Mouse (Mus musculus) forebrain, embryonic 16.5 days (tissue): ENCODE results near the gene Nrl. TPM values are rescaled to one million over a fixed set of nuclear protein-coding genes. Genes with fewer than 3 reads are reported as not detected.

Experiments used
- ATAC-seq: fragments of 200-750 bp; cut with Nextera tagmentation; 2 replicates; pipeline ENCODE4 v1.8.0; 2017; ENCODE audit warnings: mild to moderate bottlenecking, moderate library complexity
- H3K27ac ChIP-seq: fragments of 300-500 bp; sonication (generic); 2 replicates; pipeline ENCODE4 v1.5.1; 2014; ENCODE audit warnings: low read length, control low read depth
- H3K27me3 ChIP-seq: fragments of 300-500 bp; sonication (generic); replicated peaks from 2 replicates; pipeline ENCODE4 v1.6.1; 2014; ENCODE audit warnings: low read length; ENCODE audit not compliant: control insufficient read depth, insufficient read depth
- H3K36me3 ChIP-seq: fragments of 300-500 bp; sonication (generic); 2 replicates; pipeline ENCODE4 v1.6.1; 2014; ENCODE audit not compliant: control insufficient read depth, insufficient read depth
- H3K4me1 ChIP-seq: fragments of 300-500 bp; sonication (generic); replicated peaks from 2 replicates; pipeline ENCODE4 v1.6.1; 2014; ENCODE audit warnings: low read length; ENCODE audit not compliant: control insufficient read depth, insufficient read depth
- H3K4me2 ChIP-seq: fragments of 300-500 bp; sonication (generic); 2 replicates; pipeline ENCODE4 v1.6.1; 2014; ENCODE audit warnings: mild to moderate bottlenecking, low read length, control low read depth
- H3K4me3 ChIP-seq: fragments of 300-500 bp; sonication (generic); replicated peaks from 2 replicates; pipeline ENCODE4 v1.5.1; 2014; ENCODE audit warnings: mild to moderate bottlenecking, low read length, control low read depth
- H3K9ac ChIP-seq: fragments of 300-500 bp; sonication (generic); replicated peaks from 2 replicates; pipeline ENCODE4 v1.6.1; 2014; ENCODE audit warnings: low read depth, low read length, control low read depth
- H3K9me3 ChIP-seq: fragments of 300-500 bp; sonication (generic); 2 replicates; pipeline ENCODE4 v1.6.1; 2016; ENCODE audit warnings: low read length; ENCODE audit not compliant: control insufficient read depth
- WGBS: fragments of 180-500 bp; shearing (Covaris S2); extraction: QIAGEN DNeasy Blood & Tissue Kit; methylation state at CpG from one replicate; pipeline ENCODE4 v1.1.7; 2014; 5-methylcytosine and 5-hydroxymethylcytosine counted together
- polyA plus RNA-seq: library from polyadenylated mRNA; unstranded; fragments of >200 nt; fragmentation: Nextera tagmentation; extraction: Ambion mirVana; gene quantifications from 2 replicates; pipeline ENCODE4 v1.2.1, GENCODE M21; 2015

Nrl gene
- polyA plus RNA-seq, 1 experiment from 2014 or later = not detected

DNA sequence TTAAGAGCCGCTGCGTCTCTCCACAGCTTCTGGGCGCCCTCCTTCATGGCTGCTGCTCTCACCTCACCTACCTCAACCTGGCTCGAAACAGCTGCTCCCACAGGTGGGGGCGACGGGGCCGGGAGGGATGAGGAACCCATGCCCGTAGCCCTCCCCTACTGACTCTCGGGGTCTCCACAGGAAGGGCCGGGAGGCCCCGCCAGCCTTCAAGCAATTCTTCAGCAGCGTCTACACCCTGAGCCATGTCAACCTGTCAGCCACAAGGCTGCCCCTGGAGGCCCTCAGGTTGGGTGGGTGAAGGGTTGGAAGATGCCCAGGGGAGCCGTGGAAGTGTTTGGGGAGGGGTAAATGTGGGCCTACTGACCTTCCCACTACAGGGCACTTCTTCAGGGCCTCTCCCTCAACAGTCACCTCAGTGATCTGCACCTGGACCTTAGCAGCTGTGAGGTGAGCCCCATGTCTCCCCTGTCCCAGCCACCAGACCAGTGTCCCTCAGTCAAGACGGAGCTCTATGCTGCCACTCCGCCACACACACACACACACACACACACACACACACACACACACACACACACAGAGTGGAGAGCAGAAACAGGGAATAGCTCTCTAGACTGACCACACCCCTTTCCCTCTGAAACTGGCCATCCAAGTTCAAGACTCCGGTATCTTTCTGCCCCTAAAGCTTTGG, 27.9 kb downstream of the Nrl start:
- H3K9ac ChIP-seq = no peak overlapping the region
- H3K9me3 ChIP-seq = no peaks in the 10 kb centered on the region
- no peaks in the 10 kb centered on the region for H3K27me3 ChIP-seq
- H3K27ac ChIP-seq = no peak overlapping the region
- H3K4me2 ChIP-seq = no peak overlapping the region
- peaks cover 22% of the 10 kb centered on the region for H3K4me1 ChIP-seq
- no peak overlapping the region for H3K4me3 ChIP-seq
- H3K36me3 ChIP-seq = peaks cover 9% of the 10 kb centered on the region; the same call in 1 of the 2 replicates
- 76% methylated on average over 16 of the region's 16 CpGs for WGBS
- ATAC-seq = peak; percentile 12

DNA sequence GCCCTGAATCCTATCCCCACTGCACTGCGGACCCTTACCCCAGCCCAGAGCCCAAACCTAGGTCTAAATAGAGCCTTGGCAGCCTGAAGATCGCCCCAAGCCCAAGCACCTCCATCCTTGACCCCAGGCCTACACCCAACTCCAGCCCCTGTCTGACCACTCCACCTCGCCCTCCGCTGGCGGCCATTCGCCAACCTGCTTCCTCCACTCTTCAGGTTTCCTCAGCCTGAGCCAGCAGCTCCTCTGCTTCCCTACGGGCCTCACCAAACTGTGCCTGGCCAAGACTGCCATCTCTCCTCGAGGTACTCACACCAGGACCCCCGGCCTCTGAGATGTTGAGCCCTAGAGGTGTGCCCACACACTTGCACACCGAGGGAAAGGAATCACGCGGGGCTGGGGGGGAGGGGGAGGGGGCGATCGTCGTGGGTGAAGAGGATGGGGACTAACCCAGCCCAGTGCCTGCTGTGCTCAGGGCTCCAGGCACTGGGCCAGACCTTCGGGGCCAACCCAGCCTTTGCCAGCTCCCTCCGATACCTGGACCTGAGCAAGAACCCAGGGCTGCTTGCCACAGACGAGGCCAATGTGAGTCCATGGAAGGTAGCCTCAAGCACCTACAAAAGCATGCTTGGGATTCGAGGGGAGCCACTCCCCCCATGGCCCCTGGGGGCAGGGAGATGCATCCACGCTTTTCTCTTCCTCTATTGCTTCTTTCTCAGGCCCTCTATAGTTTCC, 29.1 kb downstream of the Nrl start:
- Histone ChIP-seq H3K4me2 (no peak overlapping the region), H3K27ac (no peak overlapping the region), H3K27me3 (no peaks in the 10 kb centered on the region), H3K4me3 (no peak overlapping the region), H3K9me3 (no peaks in the 10 kb centered on the region), H3K36me3 (peaks cover 9% of the 10 kb centered on the region; the same call in 1 of the 2 replicates), H3K4me1 (peaks cover 27% of the 10 kb centered on the region), H3K9ac (no peak overlapping the region)
- no peak for ATAC-seq
- WGBS = 62% methylated on average over 16 of the region's 20 CpGs

DNA sequence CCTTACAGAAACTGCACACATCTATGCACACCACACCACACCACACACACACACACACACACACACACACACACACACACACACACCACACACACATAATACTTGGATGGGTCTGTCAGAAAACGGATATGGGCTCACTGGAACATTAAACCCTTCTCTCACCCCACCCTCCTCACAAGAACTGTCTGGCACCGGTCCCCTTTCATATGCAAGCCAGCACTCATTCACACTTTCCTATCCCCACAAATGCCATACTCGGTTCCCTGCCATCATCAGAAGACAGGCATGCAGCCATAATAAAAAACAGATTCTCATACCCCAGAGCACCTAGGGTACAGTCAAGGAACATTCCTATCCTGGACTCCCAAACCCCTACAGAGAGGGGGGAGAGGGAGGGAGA, 32.7 kb downstream of the Nrl start:
- Histone ChIP-seq H3K27ac (peak overlapping the region; percentile 97), H3K36me3 (no peaks in the 10 kb centered on the region; the same call in 1 of the 2 replicates), H3K9me3 (no peaks in the 10 kb centered on the region), H3K4me2 (peak overlapping the region; percentile 74), H3K9ac (peak overlapping the region; percentile 93), H3K4me1 (peaks cover 33% of the 10 kb centered on the region), H3K27me3 (no peaks in the 10 kb centered on the region), H3K4me3 (peak overlapping the region; percentile 80)
- ATAC-seq = peak; percentile 24
- 24% methylated on average over 3 of the region's 3 CpGs for WGBS

DNA sequence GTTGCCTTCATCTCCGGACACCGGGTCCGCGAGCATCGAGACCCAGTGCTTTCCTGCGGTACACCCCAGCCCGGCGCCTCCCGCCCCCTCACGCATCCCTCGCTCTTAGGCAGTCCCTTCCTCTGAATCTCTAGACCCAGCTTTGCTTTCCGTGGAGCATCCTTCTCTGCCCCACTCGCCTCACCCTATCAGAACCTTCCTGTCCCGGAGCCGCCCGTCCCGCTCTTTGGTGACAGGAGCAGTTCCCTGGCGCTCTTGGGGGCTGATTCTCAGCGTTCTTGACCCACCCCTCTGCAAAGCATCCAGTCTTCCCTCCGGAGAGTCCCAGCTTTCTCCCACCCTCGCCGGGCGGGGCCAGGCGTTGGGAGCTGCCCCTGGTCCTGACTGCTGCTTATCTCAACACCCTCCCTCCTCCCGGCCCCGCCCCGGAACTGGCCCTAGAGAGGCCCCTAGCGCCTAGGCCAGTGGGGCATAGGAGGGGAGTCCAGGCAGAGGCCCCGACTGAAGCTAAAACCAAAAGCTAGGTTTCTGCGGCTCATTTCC, 33.4 kb downstream of the Nrl start:
- Histone ChIP-seq H3K4me1 (peaks cover 33% of the 10 kb centered on the region), H3K4me2 (peak overlapping the region; percentile 74), H3K9ac (peak overlapping the region; percentile 93), H3K27ac (peak overlapping the region; percentile 97), H3K36me3 (no peaks in the 10 kb centered on the region; the same call in 1 of the 2 replicates), H3K27me3 (no peaks in the 10 kb centered on the region), H3K4me3 (peak overlapping the region; percentile 80), H3K9me3 (no peaks in the 10 kb centered on the region)
- WGBS = under 1% methylated on average over 28 of the region's 30 CpGs
- ATAC-seq = peak; percentile 72

DNA sequence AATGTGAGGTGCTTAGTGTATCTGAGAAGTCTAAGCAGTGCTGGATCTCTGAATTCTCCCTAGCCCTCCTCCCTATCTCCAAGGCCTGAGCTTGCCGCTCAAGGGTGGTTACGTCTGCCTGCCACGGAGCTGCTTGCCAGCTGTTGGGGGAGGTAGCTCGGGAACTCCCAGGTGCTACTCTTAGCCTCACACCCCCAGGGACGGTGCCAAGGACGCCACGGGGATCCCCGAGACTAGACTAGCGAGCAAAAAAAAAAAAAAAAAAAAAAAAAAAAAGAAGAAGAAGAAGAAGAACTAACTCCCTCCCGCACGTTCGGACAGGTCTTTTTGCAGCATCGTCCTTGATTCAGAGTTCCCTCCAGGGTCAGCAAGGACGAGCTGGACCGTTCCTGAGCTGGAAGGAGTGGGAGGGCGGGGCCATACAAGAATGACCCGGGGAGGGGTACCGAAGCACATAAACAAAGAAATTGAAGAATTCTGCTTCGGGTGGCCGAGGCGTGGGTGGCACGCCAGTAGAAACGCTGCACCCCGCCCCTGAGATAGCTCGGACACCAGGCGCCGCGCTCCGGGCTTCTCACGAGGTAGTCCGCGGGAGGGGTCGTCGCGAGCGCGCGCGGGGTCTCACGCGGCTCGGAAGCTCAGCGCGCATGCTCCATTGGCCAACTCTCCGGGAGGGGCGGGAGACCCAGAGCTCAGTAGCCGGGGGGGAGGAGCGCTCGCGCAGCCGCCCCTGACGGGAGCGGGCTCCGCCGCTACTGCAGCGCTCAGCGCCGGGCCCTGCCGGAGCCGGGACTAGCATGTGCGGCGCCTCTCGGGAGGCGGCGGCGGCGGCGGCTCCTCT, 34.2 kb downstream of the Nrl start, which contains the start of gene Carmil3:
Carmil3 (plus strand) TSS at position 291 of the 841 bp plus-strand sequence.
- H3K36me3 ChIP-seq = no peaks in the 10 kb centered on the region
- peak within 1 kb of the TSS; percentile 74 for H3K4me2 ChIP-seq
- peak within 1 kb of the TSS; percentile 80 for H3K4me3 ChIP-seq
- H3K9me3 ChIP-seq = no peaks in the 10 kb centered on the region
- H3K27ac ChIP-seq = peak within 1 kb of the TSS; percentile 97
- under 1% methylated on average over 58 of the region's 68 CpGs for WGBS
- peaks cover 33% of the 10 kb centered on the region for H3K4me1 ChIP-seq
- peak within 1 kb of the TSS; percentile 93 for H3K9ac ChIP-seq
- no peaks in the 10 kb centered on the region for H3K27me3 ChIP-seq
- ATAC-seq = peak; percentile 92

DNA sequence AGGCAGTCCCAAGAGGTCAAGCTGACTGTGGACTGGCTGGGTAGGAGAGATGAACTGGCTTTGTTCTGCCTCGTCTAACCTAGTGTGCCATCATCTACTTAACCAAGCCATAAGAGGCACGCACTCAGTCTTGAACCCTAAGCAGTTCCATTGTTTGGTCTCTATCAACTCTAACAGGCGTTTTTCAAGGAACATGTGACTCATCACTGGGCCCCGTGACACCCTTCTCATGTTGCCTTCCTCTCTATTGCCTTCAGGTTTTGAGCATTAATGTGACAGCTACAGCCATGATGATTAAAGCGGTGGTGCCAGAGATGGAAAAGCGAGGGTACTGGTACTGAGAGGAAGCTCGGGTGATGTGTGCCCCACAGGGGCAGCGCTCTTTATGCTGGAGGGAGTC, 37.9 kb downstream of the Nrl start:
- no peak overlapping the region for H3K4me2 ChIP-seq
- no peak overlapping the region for H3K27ac ChIP-seq
- 90% methylated on average over 8 of the region's 8 CpGs for WGBS
- H3K36me3 ChIP-seq = no peaks in the 10 kb centered on the region
- H3K4me1 ChIP-seq = peaks cover 28% of the 10 kb centered on the region
- H3K4me3 ChIP-seq = no peak overlapping the region
- no peaks in the 10 kb centered on the region for H3K9me3 ChIP-seq
- no peak for ATAC-seq
- H3K9ac ChIP-seq = no peak overlapping the region
- no peaks in the 10 kb centered on the region for H3K27me3 ChIP-seq

DNA sequence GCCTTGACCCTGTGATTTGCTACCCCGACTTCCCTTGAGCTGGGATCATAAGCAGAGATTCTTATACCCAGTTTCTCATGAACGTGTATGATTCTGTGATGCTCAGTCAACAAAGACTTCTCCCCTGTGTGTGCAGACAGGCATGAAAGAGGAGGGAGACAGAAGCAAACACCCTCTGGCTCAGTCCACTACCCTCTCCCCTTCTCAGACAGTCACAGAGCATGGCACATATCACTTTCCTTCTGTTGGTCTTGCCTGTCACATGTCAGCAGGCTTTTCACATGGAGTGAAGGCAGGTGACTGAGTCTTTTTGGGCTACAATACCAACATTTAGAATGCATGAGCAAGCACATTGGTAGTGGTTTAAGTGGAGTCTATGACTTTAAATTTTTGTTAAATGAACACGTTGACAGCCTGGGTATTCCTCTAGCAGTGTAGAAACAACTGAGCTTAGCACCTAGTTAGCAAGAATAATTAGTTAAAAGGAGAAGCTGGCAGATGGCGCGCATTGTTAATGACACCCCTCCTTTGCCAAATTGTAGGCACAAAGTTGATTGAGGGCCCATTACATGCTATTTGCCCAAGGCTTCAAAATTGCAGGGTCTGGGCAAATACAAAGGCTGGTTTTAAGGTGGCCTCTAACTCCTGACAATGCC, 40.2 kb downstream of the Nrl start:
- WGBS = 19% methylated on average over 5 of the region's 5 CpGs
- no peak overlapping the region for H3K9ac ChIP-seq
- no peaks in the 10 kb centered on the region for H3K9me3 ChIP-seq
- H3K4me1 ChIP-seq = peaks cover 15% of the 10 kb centered on the region
- H3K36me3 ChIP-seq = no peaks in the 10 kb centered on the region
- peak; percentile 91 for ATAC-seq
- H3K4me2 ChIP-seq = peak overlapping the region; percentile 2; the same call in 1 of the 2 replicates
- H3K4me3 ChIP-seq = no peak overlapping the region
- peak overlapping the region; percentile 88 for H3K27ac ChIP-seq
- H3K27me3 ChIP-seq = no peaks in the 10 kb centered on the region

DNA sequence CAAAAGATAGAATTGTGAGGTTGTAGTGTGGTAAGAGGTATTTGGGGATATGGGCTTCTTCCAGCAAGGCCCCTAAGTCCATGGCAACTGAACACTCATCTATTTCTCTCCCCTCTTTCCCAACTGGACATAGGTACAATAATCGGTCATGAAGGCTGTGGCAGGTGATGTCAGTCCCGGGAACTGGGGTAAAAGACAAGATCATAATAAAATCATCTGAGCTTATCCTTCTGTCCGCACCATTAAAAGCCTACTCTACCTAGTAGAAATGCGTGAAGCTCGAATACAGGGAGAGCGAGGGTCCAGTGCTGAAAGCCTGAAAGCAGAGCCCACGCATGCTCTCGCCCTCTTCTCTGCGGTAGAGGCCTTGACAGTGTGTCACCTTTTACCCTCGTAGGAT, 45.2 kb downstream of the Nrl start:
- 95% methylated on average over 10 of the region's 10 CpGs for WGBS
- H3K9ac ChIP-seq = no peak overlapping the region

More for the DNA sequence above, 45.2 kb downstream of the Nrl start:
- H3K9me3 ChIP-seq = no peaks in the 10 kb centered on the region
- H3K4me1 ChIP-seq = peaks cover 7% of the 10 kb centered on the region
- H3K4me3 ChIP-seq = no peak overlapping the region
- no peaks in the 10 kb centered on the region for H3K36me3 ChIP-seq
- no peak for ATAC-seq
- no peaks in the 10 kb centered on the region for H3K27me3 ChIP-seq
- no peak overlapping the region for H3K27ac ChIP-seq
- H3K4me2 ChIP-seq = no peak overlapping the region
